ENCODE assay signal across 8 mouse cellular contexts in genomic region chr2:168842261-168842740, GRCm38 (mm10).
A peak's percentile ranks its signal among the peaks of the same experiment; 100 is the strongest.
DNase-seq lines count a peak whose midpoint lies in the region; ATAC-seq lines count a peak whose summit lies in the region.

No protein-coding gene starts in this region.

- H3K27ac ChIP-seq in heart, embryonic 12.5 days (ENCODE audit: poor library complexity, severe bottlenecking): no peak overlapping the region
- H3K27ac ChIP-seq in hindbrain, embryonic 15.5 days (replicated peaks): no peak overlapping the region
- no peak overlapping the region for H3K27ac ChIP-seq in midbrain, embryonic 14.5 days (replicated peaks; ENCODE audit: low read depth, low read length)

- no peak for ATAC-seq in heart, embryonic 12.5 days (ENCODE audit: insufficient number of reproducible peaks, low FRiP score)
- no peak for ATAC-seq in hindbrain, embryonic 15.5 days (ENCODE audit: low FRiP score, low read depth)
- ATAC-seq in midbrain, embryonic 14.5 days (ENCODE audit: low FRiP score, low TSS enrichment): no peak
- ATAC-seq in megakaryocyte, adult 5-6 weeks (ENCODE audit: poor library complexity, severe bottlenecking): no peak

- H3K36me3 ChIP-seq in heart, embryonic 12.5 days: no peaks in the 10 kb centered on the region
- H3K36me3 ChIP-seq in hindbrain, embryonic 15.5 days: no peaks in the 10 kb centered on the region
- no peaks in the 10 kb centered on the region for H3K36me3 ChIP-seq in midbrain, embryonic 14.5 days (ENCODE audit: control insufficient read depth, insufficient read depth, low read length)

- 4% methylated on average over 15 of the region's 15 CpGs for WGBS in heart, embryonic 12.5 days
- WGBS in hindbrain, embryonic 15.5 days: 12% methylated on average over 15 of the region's 15 CpGs
- 9% methylated on average over 15 of the region's 15 CpGs for WGBS in midbrain, embryonic 14.5 days

- no peak overlapping the region for H3K9ac ChIP-seq in heart, embryonic 12.5 days
- no peak overlapping the region for H3K9ac ChIP-seq in hindbrain, embryonic 15.5 days
- H3K9ac ChIP-seq in midbrain, embryonic 14.5 days (replicated peaks; ENCODE audit: low read length): no peak overlapping the region

- H3K4me1 ChIP-seq in heart, embryonic 12.5 days (replicated peaks): peaks cover 14% of the 10 kb centered on the region
- H3K4me1 ChIP-seq in hindbrain, embryonic 15.5 days (replicated peaks): peaks cover 21% of the 10 kb centered on the region
- H3K4me1 ChIP-seq in midbrain, embryonic 14.5 days (ENCODE audit: control insufficient read depth, insufficient read depth, low read length): peaks cover 27% of the 10 kb centered on the region

- peak overlapping the region; percentile 45 for H3K4me2 ChIP-seq in heart, embryonic 12.5 days
- H3K4me2 ChIP-seq in hindbrain, embryonic 15.5 days: peak overlapping the region; percentile 28
- H3K4me2 ChIP-seq in midbrain, embryonic 14.5 days (ENCODE audit: low read length): peak overlapping the region; percentile 26

- no peak for DNase-seq in heart, adult 8-10 months (ENCODE audit: low spot score)
- peak; percentile 83 for DNase-seq in ZHBTc4 (ENCODE audit: low read depth, low spot score)
- DNase-seq in midbrain, embryonic 14.5 days: peak; percentile 59
- DNase-seq in urinary bladder, postnatal 14 days (ENCODE audit: low spot score): no peak
- no peak for DNase-seq in testis, postnatal 10 days (ENCODE audit: low spot score)

- H3K4me3 ChIP-seq in heart, embryonic 12.5 days: 0 out of 2 replicates have a peak overlapping the region, but pooled peaks have one; percentile 0
- H3K4me3 ChIP-seq in hindbrain, embryonic 15.5 days: no peak overlapping the region
- no peak overlapping the region for H3K4me3 ChIP-seq in midbrain, embryonic 14.5 days (replicated peaks; ENCODE audit: low read depth, low read length)

- H3K27me3 ChIP-seq in heart, embryonic 12.5 days (replicated peaks): peaks cover 62% of the 10 kb centered on the region
- peaks cover 32% of the 10 kb centered on the region for H3K27me3 ChIP-seq in hindbrain, embryonic 15.5 days
- no peaks in the 10 kb centered on the region for H3K27me3 ChIP-seq in midbrain, embryonic 14.5 days (ENCODE audit: control insufficient read depth, insufficient read depth, low read length)

- peaks cover 3% of the 10 kb centered on the region for H3K9me3 ChIP-seq in heart, embryonic 12.5 days (replicated peaks)
- no peaks in the 10 kb centered on the region for H3K9me3 ChIP-seq in hindbrain, embryonic 15.5 days
- no peaks in the 10 kb centered on the region for H3K9me3 ChIP-seq in midbrain, embryonic 14.5 days (ENCODE audit: control insufficient read depth, low read length)

Comparison
In these comparisons a context has a peak if more than half of its experiments do, and no peak if none do; other contexts are left out.
1. DNase-seq: peak in ZHBTc4 (single experiment) and midbrain, embryonic 14.5 days (single experiment); none in heart, adult 8-10 months (single experiment), urinary bladder, postnatal 14 days (single experiment) and testis, postnatal 10 days (single experiment).
2. Peak in every context shown above with its lines, with median percentiles within 50 percentile points of each other: H3K4me2 ChIP-seq.